Mouse (Mus musculus): ENCODE measurements around the gene Tmem18. TPM values are rescaled to one million over a fixed set of nuclear protein-coding genes. Genes with fewer than 3 reads are reported as not detected.

Gene Tmem18
- total RNA-seq, 1 experiment from 2014 or later = 11.7 TPM

DNA sequence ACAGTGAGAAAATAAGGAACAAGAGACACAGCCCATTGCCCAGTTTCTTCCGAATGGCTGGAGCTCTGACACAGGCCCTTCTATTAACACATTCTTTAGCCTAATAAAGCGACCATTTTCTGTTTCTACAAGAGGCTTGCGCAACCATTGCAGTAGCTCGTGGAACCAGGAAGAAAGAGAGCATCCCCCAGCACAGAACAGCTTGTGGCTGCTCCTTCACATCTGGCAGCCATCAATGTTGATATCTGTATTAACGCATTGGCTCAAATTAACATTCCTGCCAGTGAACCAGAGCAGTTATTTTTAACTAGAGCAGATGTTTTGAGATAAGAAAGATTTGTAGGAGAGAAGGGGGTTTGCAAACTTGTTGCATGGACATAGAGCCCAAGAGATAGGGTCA, 44.2 kb downstream of the Tmem18 start:
- ATAC-seq (replicated peaks in 1 of 2; ENCODE audit: insufficient read depth in 1 of 2, low FRiP score in 2 of 2, low TSS enrichment in 1 of 2, low read depth in 1 of 2, poor library complexity in 2 of 2, severe bottlenecking in 2 of 2) = no peak

DNA sequence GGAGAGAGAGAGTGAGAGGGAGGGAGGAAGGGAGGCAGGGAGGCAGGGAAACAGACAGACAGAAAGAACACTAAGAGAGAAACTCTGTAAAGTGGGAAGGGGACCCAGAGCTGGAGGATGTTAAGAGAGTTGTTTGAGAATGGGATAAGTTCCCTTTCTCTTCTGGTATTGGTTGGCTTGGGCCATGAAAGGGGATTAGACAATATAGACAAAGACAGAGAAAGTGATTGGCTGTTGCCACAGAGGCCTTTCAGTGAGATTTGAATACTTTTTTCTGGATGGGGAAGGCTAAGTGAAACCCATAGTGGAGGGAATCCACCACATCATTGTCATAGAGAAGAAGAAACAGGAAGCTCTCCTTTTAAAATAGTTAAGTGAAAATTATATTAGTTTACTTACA, 50.3 kb downstream of the Tmem18 start:
- ATAC-seq (replicated peaks in 1 of 2; ENCODE audit: insufficient read depth in 1 of 2, low FRiP score in 2 of 2, low TSS enrichment in 1 of 2, low read depth in 1 of 2, poor library complexity in 2 of 2, severe bottlenecking in 2 of 2) = no peak

Other genes with a start within 250 kb of the Tmem18 start
- gene Sntg2, start 211.1 kb upstream of the Tmem18 start, total RNA-seq (2017) = 5.0 TPM in 1 of 2 replicates, not detected in the other